Mouse (Mus musculus) layer of hippocampus, postnatal 25 days (tissue): ENCODE data around the gene Elobl. TPM values are rescaled to one million over a fixed set of nuclear protein-coding genes. Genes with fewer than 3 reads are reported as not detected.
A peak's percentile ranks its signal among the peaks of the same experiment; 100 is the strongest.

ENCODE experiments used
- DNase-seq, 2 experiments: peaks; one replicate each; pipeline ENCODE4 v3.0.0; 2022; ENCODE audit warnings: mixed read lengths in 2 of 2, low spot score in 1 of 2; ENCODE audit errors: extremely low spot score in 1 of 2
- total RNA-seq, 2 experiments: library from RNA; stranded (reverse); gene quantifications; 2 replicates each; pipeline ENCODE4 v1.2.3; 2021

The Elobl gene
- total RNA-seq, 2 experiments from 2014 or later = not detected

GRCm38 (mm10) chr11:88989530-88989929 is 22.8 kb upstream of the Elobl start:
- DNase-seq = no peak

GRCm38 (mm10) chr11:88988956-88989355 is 22.2 kb upstream of the Elobl start:
- DNase-seq = no peak

- DNase-seq = no peak
These were observed 19.9 kb upstream of the Elobl start for GRCm38 (mm10) chr11:88986616-88987015.

GRCm38 (mm10) chr11:88981337-88981736 is 14.6 kb upstream of the Elobl start:
- DNase-seq = no peak

GRCm38 (mm10) chr11:88977188-88977587 is 10.5 kb upstream of the Elobl start:
- DNase-seq = no peak

GRCm38 (mm10) chr11:88976320-88976719 is 9.6 kb upstream of the Elobl start:
- no peak for DNase-seq

GRCm38 (mm10) chr11:88973776-88974701 is 7.3 kb upstream of the Elobl start:
- peak; percentile 89 to 93 for DNase-seq

GRCm38 (mm10) chr11:88970202-88970732 is 3.5 kb upstream of the Elobl start, which contains the start of gene Coil:
Gene Coil (plus strand): TSS chr11:88970252.
- no peak for DNase-seq

- no peak for DNase-seq
These were observed 7.9 kb downstream of the Elobl start for GRCm38 (mm10) chr11:88958851-88959250.

GRCm38 (mm10) chr11:88955217-88955969 is 11.3 kb downstream of the Elobl start, which contains the start of gene Scpep1:
Gene Scpep1 (minus strand): TSS chr11:88955465.
- peak; percentile 86 to 91 for DNase-seq

- DNase-seq = no peak
These were observed 11.9 kb downstream of the Elobl start for GRCm38 (mm10) chr11:88954803-88955202.

- no peak for DNase-seq
These were observed 13.1 kb downstream of the Elobl start for GRCm38 (mm10) chr11:88953582-88953981.

- DNase-seq = no peak
These were observed 14.6 kb downstream of the Elobl start for GRCm38 (mm10) chr11:88952117-88952516.

- no peak for DNase-seq
These were observed 15.2 kb downstream of the Elobl start for GRCm38 (mm10) chr11:88951576-88951975.

GRCm38 (mm10) chr11:88950640-88951250 is 16.0 kb downstream of the Elobl start:
- no peak for DNase-seq

- no peak for DNase-seq
These were observed 16.7 kb downstream of the Elobl start for GRCm38 (mm10) chr11:88949802-88950639.

GRCm38 (mm10) chr11:88948896-88949295 is 17.8 kb downstream of the Elobl start:
- no peak for DNase-seq

- no peak for DNase-seq
These were observed 20.7 kb downstream of the Elobl start for GRCm38 (mm10) chr11:88945971-88946585.

- DNase-seq = no peak
These were observed 25.2 kb downstream of the Elobl start for GRCm38 (mm10) chr11:88941489-88941888.
